Mouse (Mus musculus) intestine, embryonic 16.5 days (tissue): ENCODE results near the gene Epb42. TPM values are rescaled to one million over a fixed set of nuclear protein-coding genes. Genes with fewer than 3 reads are reported as not detected.
A peak's percentile ranks its signal among the peaks of the same experiment; 100 is the strongest.
"Not testable (repeated sequence)": the region's sequence is repeated elsewhere in the genome, so short reads cannot be mapped to it uniquely, and the experiment has no call there.

ENCODE experiments used
- ATAC-seq: fragments of 200-750 bp; cut with Nextera tagmentation; 2 replicates; pipeline ENCODE4 v1.8.0; 2017; ENCODE audit warnings: moderate TSS enrichment, moderate library complexity
- H3K27ac ChIP-seq: fragments of 300-500 bp; sonication (generic); 2 replicates; pipeline ENCODE4 v1.5.1; 2014; ENCODE audit warnings: mild to moderate bottlenecking, low read length
- H3K27me3 ChIP-seq: fragments of 300-500 bp; sonication (generic); replicated peaks from 2 replicates; pipeline ENCODE4 v1.6.1; 2014; ENCODE audit warnings: low read length, control low read depth, mixed read lengths; ENCODE audit not compliant: control insufficient read depth, insufficient read depth
- H3K36me3 ChIP-seq: fragments of 300-500 bp; sonication (generic); 2 replicates; pipeline ENCODE4 v1.6.1; 2014; ENCODE audit warnings: low read length, control low read depth; ENCODE audit not compliant: control insufficient read depth, insufficient read depth
- H3K4me1 ChIP-seq: fragments of 300-500 bp; sonication (generic); 2 replicates; pipeline ENCODE4 v1.6.1; 2014; ENCODE audit warnings: low read length, control low read depth, mixed read lengths; ENCODE audit not compliant: control insufficient read depth, insufficient read depth
- H3K4me2 ChIP-seq: fragments of 300-500 bp; sonication (generic); 2 replicates; pipeline ENCODE4 v1.6.1; 2014; ENCODE audit warnings: low read depth, low read length, control low read depth
- H3K4me3 ChIP-seq: fragments of 300-500 bp; sonication (generic); 2 replicates; pipeline ENCODE4 v1.5.1; 2014; ENCODE audit warnings: mild to moderate bottlenecking, low read length
- H3K9ac ChIP-seq: fragments of 300-500 bp; sonication (generic); 2 replicates; pipeline ENCODE4 v1.6.1; 2014; ENCODE audit warnings: low read depth, low read length
- H3K9me3 ChIP-seq: fragments of 300-500 bp; sonication (generic); 2 replicates; pipeline ENCODE4 v1.6.1; 2016; ENCODE audit warnings: low read length, control low read depth; ENCODE audit not compliant: control insufficient read depth
- WGBS: fragments of 180-500 bp; shearing (Covaris S2); extraction: QIAGEN DNeasy Blood & Tissue Kit; methylation state at CpG from one replicate; pipeline ENCODE4 v1.1.7; 2014; 5-methylcytosine and 5-hydroxymethylcytosine counted together
- microRNA-seq: library from miRNA; unstranded; fragments of <30 nt; microRNA quantifications from one replicate; pipeline ENCODE4, GENCODE M21; 2016
- polyA plus RNA-seq: library from polyadenylated mRNA; unstranded; fragments of >200 nt; fragmentation: Nextera tagmentation; extraction: Ambion mirVana; gene quantifications from 2 replicates; pipeline ENCODE4 v1.2.1, GENCODE M21; 2015

The Epb42 gene
- polyA plus RNA-seq, 1 experiment from 2014 or later, result 3.4 TPM

GRCm38 (mm10) chr2:120976308-120976707 lies 60.6 kb downstream of the Epb42 start:
- Histone ChIP-seq H3K9ac (no peak overlapping the region), H3K9me3 (no peaks in the 10 kb centered on the region), H3K27me3 (0 out of 2 replicates have a peak, but pooled peaks cover 2% of the 10 kb centered on the region), H3K27ac (no peak overlapping the region), H3K4me2 (0 out of 2 replicates have a peak overlapping the region, but pooled peaks have one; percentile 74), H3K4me1 (peaks cover 3% of the 10 kb centered on the region; the same call in 1 of the 2 replicates), H3K36me3 (no peaks in the 10 kb centered on the region), H3K4me3 (no peak overlapping the region)
- WGBS, result 52% methylated on average over 4 of the region's 4 CpGs
- no peak for ATAC-seq

GRCm38 (mm10) chr2:120972964-120973363 lies 63.9 kb downstream of the Epb42 start:
- WGBS, result 19% methylated on average over 5 of the region's 5 CpGs
- H3K4me1 ChIP-seq, result peaks cover 7% of the 10 kb centered on the region; the same call in 1 of the 2 replicates
- H3K4me3 ChIP-seq, result no peak overlapping the region
- H3K9ac ChIP-seq, result no peak overlapping the region
- no peaks in the 10 kb centered on the region for H3K9me3 ChIP-seq
- 0 out of 2 replicates have a peak, but pooled peaks cover 2% of the 10 kb centered on the region for H3K27me3 ChIP-seq
- no peaks in the 10 kb centered on the region for H3K36me3 ChIP-seq
- H3K4me2 ChIP-seq, result 0 out of 2 replicates have a peak overlapping the region, but pooled peaks have one; percentile 16
- no peak for ATAC-seq
- H3K27ac ChIP-seq, result no peak overlapping the region

DNA sequence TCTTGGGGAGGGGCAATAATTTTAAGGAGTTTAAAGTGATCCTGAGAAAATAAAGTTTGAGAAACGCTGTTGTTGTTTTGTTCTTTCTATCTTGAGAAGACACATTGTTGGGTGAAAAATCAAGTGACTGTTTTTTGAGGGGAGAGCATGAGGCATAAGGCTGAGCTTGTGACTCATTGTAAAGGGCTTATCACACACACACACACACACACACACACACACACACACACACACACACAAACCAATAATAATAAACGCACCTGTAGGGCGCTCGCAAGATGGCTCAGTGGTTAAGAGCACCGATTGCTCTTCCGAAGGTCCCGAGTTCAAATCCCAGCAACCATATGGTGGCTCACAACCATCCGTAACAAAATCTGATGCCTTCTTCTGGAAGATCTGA lies 64.6 kb downstream of the Epb42 start:
- H3K27ac ChIP-seq, ATAC-seq, H3K9ac ChIP-seq, H3K36me3 ChIP-seq, H3K4me2 ChIP-seq, H3K4me1 ChIP-seq, H3K27me3 ChIP-seq, H3K4me3 ChIP-seq, H3K9me3 ChIP-seq: not testable (repeated sequence)
- 92% methylated on average over 8 of the region's 8 CpGs for WGBS

GRCm38 (mm10) chr2:120971766-120972165 lies 65.1 kb downstream of the Epb42 start:
- Histone ChIP-seq H3K4me2 (no peak overlapping the region), H3K36me3 (no peaks in the 10 kb centered on the region), H3K9me3 (no peaks in the 10 kb centered on the region), H3K9ac (no peak overlapping the region), H3K4me3 (no peak overlapping the region), H3K27me3 (0 out of 2 replicates have a peak, but pooled peaks cover 2% of the 10 kb centered on the region), H3K4me1 (peaks cover 7% of the 10 kb centered on the region; the same call in 1 of the 2 replicates), H3K27ac (no peak overlapping the region)
- WGBS, result 89% methylated on average over 4 of the region's 4 CpGs
- no peak for ATAC-seq

DNA sequence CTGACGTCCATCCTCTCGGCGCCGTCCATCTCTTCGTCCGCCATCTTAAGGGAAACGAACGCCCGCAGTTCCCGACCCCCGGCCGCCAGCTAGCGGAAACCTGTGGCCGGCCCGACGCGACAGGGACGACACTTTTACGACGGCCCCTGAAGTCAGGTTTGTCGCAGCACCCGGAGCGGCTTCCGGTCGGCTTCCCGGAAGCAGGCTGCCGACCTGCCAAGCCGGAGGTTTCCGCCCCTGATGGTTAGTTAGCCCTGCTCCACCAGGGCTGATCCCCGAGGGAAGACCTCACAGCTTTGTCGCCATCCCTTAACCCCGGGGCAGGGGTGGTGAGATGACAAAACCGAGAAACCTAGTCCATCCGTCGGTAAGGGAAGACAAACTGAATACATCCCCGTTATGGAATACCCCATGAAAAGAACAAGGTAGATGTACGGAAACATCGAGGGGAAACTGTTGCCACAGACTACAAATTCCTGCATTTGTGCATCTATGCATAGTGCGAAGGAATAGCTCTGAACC lies 66.3 kb downstream of the Epb42 start, which contains the start of gene Ubr1:
TSS of gene Ubr1 (minus strand) at position 157 of the 522 bp plus-strand sequence.
- peaks cover 7% of the 10 kb centered on the region; the same call in 1 of the 2 replicates for H3K4me1 ChIP-seq
- peak within 1 kb of the TSS; percentile 38 for H3K27ac ChIP-seq
- H3K9me3 ChIP-seq, result no peaks in the 10 kb centered on the region
- 0 out of 2 replicates have a peak, but pooled peaks cover 2% of the 10 kb centered on the region for H3K27me3 ChIP-seq
- peak within 1 kb of the TSS; percentile 70 for H3K4me3 ChIP-seq
- peak within 1 kb of the TSS; percentile 82 for H3K9ac ChIP-seq
- peak; percentile 91 for ATAC-seq
- under 1% methylated on average over 39 of the region's 39 CpGs for WGBS
- peak within 1 kb of the TSS; percentile 73 for H3K4me2 ChIP-seq
- no peaks in the 10 kb centered on the region for H3K36me3 ChIP-seq

DNA sequence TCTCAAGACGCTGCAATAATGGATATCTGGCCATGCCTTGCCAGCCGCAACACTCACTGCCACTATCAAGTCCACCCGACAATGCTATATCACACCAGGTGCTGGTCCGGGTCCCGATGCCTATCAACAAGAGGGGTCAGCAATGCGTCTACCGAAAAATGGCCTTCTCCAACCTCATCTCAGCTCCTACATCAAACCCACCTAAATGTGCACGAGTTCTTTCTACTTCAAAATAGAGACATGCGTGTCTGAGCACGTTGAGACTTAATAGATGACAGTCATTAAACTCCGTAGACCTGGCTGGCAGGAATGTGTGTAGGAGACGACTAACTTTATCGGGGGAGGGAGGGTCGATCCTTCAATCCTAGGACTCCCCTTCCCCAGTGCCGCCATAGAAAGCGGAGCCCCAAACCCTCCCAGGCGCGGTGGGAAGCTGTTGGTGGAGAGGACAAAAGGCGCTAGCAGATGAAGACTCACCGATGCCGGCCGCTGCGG lies 66.8 kb downstream of the Epb42 start:
- peak; percentile 43 for ATAC-seq
- Histone ChIP-seq H3K27ac (peak overlapping the region; percentile 38), H3K36me3 (no peaks in the 10 kb centered on the region), H3K4me2 (peak overlapping the region; percentile 73), H3K27me3 (0 out of 2 replicates have a peak, but pooled peaks cover 2% of the 10 kb centered on the region), H3K9ac (peak overlapping the region; percentile 82), H3K9me3 (no peaks in the 10 kb centered on the region), H3K4me1 (peaks cover 7% of the 10 kb centered on the region; the same call in 1 of the 2 replicates), H3K4me3 (peak overlapping the region; percentile 70)
- WGBS, result under 1% methylated on average over 23 of the region's 23 CpGs

Small RNA genes within 50 kb of the gene (microRNA-seq; reads per million reads assigned to microRNA genes)
- gene Gm44325, result not detected

Other genes starting within 250 kb of the Epb42 start
- gene Cdan1, start 186.9 kb downstream of the Epb42 start, polyA plus RNA-seq, result 3.6 and 4.1 TPM in 2 replicates
- 1.4 and 1.6 TPM in 2 replicates for gene Ttbk2, start 186.5 kb downstream of the Epb42 start, polyA plus RNA-seq
- 15.4 and 16.2 TPM in 2 replicates for gene Ubr1, start 66.4 kb downstream of the Epb42 start, polyA plus RNA-seq
- 4.1 and 4.3 TPM in 2 replicates for gene Tmem62, start 60.1 kb downstream of the Epb42 start, polyA plus RNA-seq
- 34.5 and 34.6 TPM in 2 replicates for gene Ccndbp1, start 28.7 kb downstream of the Epb42 start, polyA plus RNA-seq
- gene Tgm5, start 48.8 kb upstream of the Epb42 start, polyA plus RNA-seq, result not detected in 2 replicates
- 0.16 and 0.17 TPM in 2 replicates for gene Tgm7, start 72.7 kb upstream of the Epb42 start, polyA plus RNA-seq
- 16.7 and 17.4 TPM in 2 replicates for gene Adal, start 103.4 kb upstream of the Epb42 start, polyA plus RNA-seq
- 19.3 and 19.8 TPM in 2 replicates for gene Lcmt2, start 103.6 kb upstream of the Epb42 start, polyA plus RNA-seq
- gene Tubgcp4, start 133.6 kb upstream of the Epb42 start, polyA plus RNA-seq, result 31.8 and 37.2 TPM in 2 replicates
- 8.3 and 8.6 TPM in 2 replicates for gene Zscan29, start 134.1 kb upstream of the Epb42 start, polyA plus RNA-seq
- 26.5 and 31.0 TPM in 2 replicates for gene Trp53bp1, start 234.3 kb upstream of the Epb42 start, polyA plus RNA-seq